Mouse (Mus musculus) myocyte (in vitro differentiated cells): Measurements from ENCODE around the gene Gga1. TPM values are rescaled to one million over a fixed set of nuclear protein-coding genes. Genes with fewer than 3 reads are reported as not detected.
A peak's percentile ranks its signal among the peaks of the same experiment; 100 is the strongest.

ENCODE experiments used
- H3K27me3 ChIP-seq: one replicate; pipeline ENCODE4 v1.6.1; 2011; ENCODE audit not compliant: control insufficient read depth, insufficient read depth, insufficient read length
- H3K36me3 ChIP-seq: one replicate; pipeline ENCODE4 v1.6.1; 2011; ENCODE audit not compliant: control insufficient read depth, insufficient read depth
- H3K4me2 ChIP-seq: one replicate; pipeline ENCODE4 v1.6.1; 2011; ENCODE audit warnings: low read depth, control low read depth
- H3K4me3 ChIP-seq: one replicate; pipeline ENCODE4 v1.5.1; 2011; ENCODE audit warnings: mild to moderate bottlenecking, control low read depth, moderate library complexity
- H3K79me2 ChIP-seq: one replicate; pipeline ENCODE4 v1.6.1; 2011; ENCODE audit not compliant: control insufficient read depth, insufficient read depth
- H3ac ChIP-seq: one replicate; pipeline ENCODE4 v1.6.1; 2011; ENCODE audit not compliant: control insufficient read depth, insufficient read length
- CEBPB ChIP-seq: IDR thresholded peaks from 2 replicates; pipeline ENCODE4 v1.6.1; 2011; ENCODE audit warnings: mild to moderate bottlenecking, moderate library complexity; ENCODE audit not compliant: poor library complexity, insufficient read depth, severe bottlenecking
- E2F4 ChIP-seq: IDR thresholded peaks from one replicate; pipeline ENCODE4 v1.6.1; 2011; ENCODE audit warnings: mild to moderate bottlenecking, control low read depth, moderate library complexity; ENCODE audit not compliant: insufficient read depth
- MAX ChIP-seq: IDR thresholded peaks from one replicate; pipeline ENCODE4 v1.6.1; 2011; ENCODE audit warnings: low read depth, mild to moderate bottlenecking, control low read depth
- MYOD1 ChIP-seq, 3 experiments: IDR thresholded peaks; one replicate each; pipeline ENCODE4 v1.6.1; 2011; ENCODE audit warnings: control low read depth in 2 of 3, low read depth in 2 of 3, mild to moderate bottlenecking in 2 of 3, moderate library complexity in 1 of 3; ENCODE audit not compliant: insufficient read length in 2 of 3, control insufficient read depth in 1 of 3
- MYOG ChIP-seq, 3 experiments: IDR thresholded peaks; one replicate each; pipeline ENCODE4 v1.6.1; 2011; ENCODE audit warnings: control low read depth in 2 of 3, low read depth in 2 of 3, mild to moderate bottlenecking in 2 of 3; ENCODE audit not compliant: insufficient read length in 2 of 3, control insufficient read depth in 1 of 3, insufficient read depth in 1 of 3
- POLR2A ChIP-seq: IDR thresholded peaks from one replicate; pipeline ENCODE4 v1.6.1; 2011; ENCODE audit warnings: low read depth, mild to moderate bottlenecking, control low read depth, moderate library complexity; ENCODE audit not compliant: insufficient read length
- POLR2AphosphoS2 ChIP-seq: IDR thresholded peaks from one replicate; pipeline ENCODE4 v1.6.1; 2011; ENCODE audit warnings: low read depth, control low read depth; ENCODE audit not compliant: insufficient read length
- REST ChIP-seq: IDR thresholded peaks from one replicate; pipeline ENCODE4 v1.6.1; 2011; ENCODE audit warnings: mild to moderate bottlenecking, control low read depth, moderate library complexity; ENCODE audit not compliant: insufficient read depth, insufficient read length
- SRF ChIP-seq: IDR thresholded peaks from one replicate; pipeline ENCODE4 v1.6.1; 2011; ENCODE audit warnings: low read depth; ENCODE audit not compliant: control insufficient read depth, insufficient read length
- TCF12 ChIP-seq: IDR thresholded peaks from one replicate; pipeline ENCODE4 v1.6.1; 2011; ENCODE audit warnings: mild to moderate bottlenecking, control low read depth; ENCODE audit not compliant: poor library complexity, insufficient read depth, severe bottlenecking
- TCF3 ChIP-seq: IDR thresholded peaks from one replicate; pipeline ENCODE4 v1.6.1; 2011; ENCODE audit warnings: low read depth, control low read depth; ENCODE audit not compliant: insufficient read length
- USF1 ChIP-seq: IDR thresholded peaks from one replicate; pipeline ENCODE4 v1.6.1; 2011; ENCODE audit warnings: low read depth, mild to moderate bottlenecking, control low read depth, moderate library complexity
- polyA plus RNA-seq: library from polyadenylated mRNA; unstranded; fragments of >200 nt; fragmentation: generic; extraction: Trizol; gene quantifications from one replicate; pipeline ENCODE4 v1.2.1, GENCODE M21; 2012; ENCODE audit warnings: missing spikeins

Gga1 gene
- polyA plus RNA-seq, 1 experiment = 89.3 TPM

DNA sequence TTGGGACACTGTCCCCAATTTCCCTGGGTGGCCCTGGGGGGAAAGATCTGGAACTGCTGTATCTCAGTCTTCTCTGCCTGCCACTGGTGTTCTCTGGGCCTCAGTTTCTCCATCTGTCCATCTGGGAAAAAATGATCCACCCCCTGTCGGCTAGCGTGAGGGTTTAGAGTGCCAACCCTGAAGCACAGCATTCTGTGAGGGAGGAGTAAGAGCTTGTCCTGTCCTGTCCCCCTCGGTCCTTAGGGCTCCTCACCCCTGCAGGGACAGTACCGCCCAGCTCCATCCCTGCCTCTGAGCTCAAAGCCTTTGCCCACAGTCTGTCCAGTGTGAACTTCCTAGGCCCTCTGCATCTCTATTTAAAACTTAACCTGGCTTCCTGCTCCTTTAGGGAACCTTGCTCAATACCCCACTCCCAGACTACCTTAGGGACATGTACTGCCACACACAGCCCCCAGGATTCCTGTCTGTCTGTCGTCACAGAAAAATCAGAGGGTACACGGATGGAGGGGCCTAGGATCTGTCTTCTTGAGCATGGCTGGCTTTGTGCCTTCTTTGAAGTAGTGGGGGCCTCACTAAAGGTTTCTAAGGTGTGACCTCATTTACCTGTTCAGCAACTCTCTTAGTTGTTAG, 35.7 kb upstream of the Gga1 start:
- H3ac ChIP-seq = no peak overlapping the region
- H3K4me3 ChIP-seq = peak overlapping the region; percentile 64
- no peaks in the 10 kb centered on the region for H3K27me3 ChIP-seq
- H3K79me2 ChIP-seq = peaks cover 35% of the 10 kb centered on the region
- H3K36me3 ChIP-seq = peaks cover 3% of the 10 kb centered on the region
- no peak overlapping the region for H3K4me2 ChIP-seq
- TF ChIP-seq CEBPB (no peak), TCF12 (no peak), MYOG (IDR thresholded peaks at IDR 0.05; ENCODE audit: control insufficient read depth in 1 of 3, insufficient read depth in 1 of 3, insufficient read length in 2 of 3, low read depth in 2 of 3) (no peak), POLR2A (no peak), TCF3 (no peak), SRF (no peak), MYOD1 (IDR thresholded peaks at IDR 0.05; ENCODE audit: control insufficient read depth in 1 of 3, insufficient read length in 2 of 3, low read depth in 2 of 3) (no peak), REST (no peak), MAX (no peak), POLR2AphosphoS2 (no peak), E2F4 (no peak), USF1 (no peak)

DNA sequence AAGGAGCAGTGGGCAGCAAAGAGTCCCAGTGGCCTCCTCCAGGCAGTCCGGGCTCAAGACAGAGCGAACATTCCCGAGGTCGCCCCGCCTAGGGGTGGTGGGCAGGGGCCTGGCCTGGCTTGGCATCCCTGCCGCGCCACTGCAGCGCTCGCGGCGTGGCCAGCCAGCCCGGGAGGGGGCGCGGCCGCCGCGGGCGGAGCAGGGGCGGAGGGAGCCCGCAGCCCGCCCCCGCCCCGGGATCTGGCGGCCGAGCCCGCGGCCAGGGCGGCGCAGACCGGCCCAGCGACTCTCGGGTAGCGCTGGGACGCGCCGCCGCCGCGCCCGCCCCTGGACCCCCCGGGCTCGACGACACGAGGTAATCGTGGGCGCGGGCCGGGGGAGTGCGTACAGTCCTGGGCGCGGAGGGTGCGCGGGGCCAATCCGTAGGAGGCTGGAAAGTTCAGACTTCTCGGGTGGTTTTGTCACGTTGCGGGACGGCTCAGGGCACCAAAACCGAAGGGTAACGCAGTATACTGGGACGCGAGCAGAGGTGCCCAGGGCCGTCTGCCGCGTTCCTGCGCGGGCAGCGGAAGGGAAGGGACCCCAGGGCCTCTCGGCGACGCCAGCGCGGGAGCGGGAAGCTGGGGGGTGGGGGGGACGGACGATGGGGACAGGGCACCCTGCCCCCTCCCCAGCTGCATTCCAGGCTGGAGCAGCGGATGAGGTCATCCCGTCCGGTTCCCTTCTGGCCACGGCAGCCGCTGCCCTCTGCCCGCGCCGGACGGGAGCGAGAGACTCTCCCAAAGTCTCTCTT, 34.4 kb upstream of the Gga1 start, which contains the start of gene Cdc42ep1:
Gene Cdc42ep1, plus strand, starts transcription at position 254 of the 793 bp plus-strand sequence.
- H3K79me2 ChIP-seq = peaks cover 47% of the 10 kb centered on the region
- H3K4me2 ChIP-seq = peak within 1 kb of the TSS; percentile 91

DNA sequence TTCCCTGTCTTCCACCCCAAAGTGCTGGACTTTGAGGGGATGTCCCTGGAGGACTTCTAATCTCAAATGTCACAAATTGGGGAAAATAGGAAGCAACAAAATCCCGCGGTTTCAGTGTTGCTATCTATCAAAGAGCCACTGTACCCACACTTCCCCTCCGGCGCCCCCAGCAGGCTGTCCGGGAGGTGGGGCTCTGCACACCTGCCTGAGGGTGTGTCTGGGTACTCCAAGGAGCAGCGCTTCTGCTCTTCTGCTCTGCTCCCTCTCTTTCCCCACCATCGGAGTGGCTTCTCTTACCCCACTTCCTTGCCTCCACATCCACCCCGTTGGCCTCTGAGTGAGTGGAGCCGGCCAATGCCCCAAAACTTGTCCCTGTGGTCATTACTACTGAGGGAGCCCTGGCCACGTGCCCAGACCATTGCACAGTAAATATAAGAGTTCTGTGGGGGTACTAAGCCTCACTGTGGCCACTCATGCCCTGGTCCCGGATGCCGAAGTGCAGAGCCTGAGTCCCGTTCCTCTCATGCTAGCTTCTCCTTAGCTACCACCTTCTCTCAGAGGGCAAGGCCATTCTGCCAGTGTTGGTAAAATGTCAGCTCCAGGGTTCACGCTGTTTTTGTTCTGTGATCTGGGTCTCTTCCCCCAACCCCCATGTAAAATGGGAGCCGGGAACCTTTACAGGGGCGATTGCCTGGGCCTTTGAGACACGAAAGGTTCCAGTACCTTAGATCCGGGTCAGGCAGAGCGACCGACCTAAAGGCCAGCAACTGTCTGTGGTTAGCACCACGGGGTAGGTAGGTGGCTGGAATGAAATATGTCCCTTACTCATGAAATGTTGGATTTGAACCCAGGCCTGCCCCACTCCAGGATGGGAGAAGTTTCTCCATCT, 33.2 kb upstream of the Gga1 start:
- peak overlapping the region; percentile 91 for H3K4me2 ChIP-seq
- H3K79me2 ChIP-seq = peaks cover 60% of the 10 kb centered on the region
- H3K4me3 ChIP-seq = peak overlapping the region; percentile 64
- peaks cover 26% of the 10 kb centered on the region for H3K36me3 ChIP-seq
- no peaks in the 10 kb centered on the region for H3K27me3 ChIP-seq
- peak overlapping the region; percentile 87 for H3ac ChIP-seq
- TF ChIP-seq USF1 = peak; percentile 17
- TF ChIP-seq MYOD1 (IDR thresholded peaks at IDR 0.05; ENCODE audit: control insufficient read depth in 1 of 3, insufficient read length in 2 of 3, low read depth in 2 of 3) = peak in 1 of 3 experiments; percentile 68
- TF ChIP-seq POLR2A = peak; percentile 18
- no peak for TF ChIP-seq SRF
- no peak for TF ChIP-seq REST
- peak; percentile 13 for TF ChIP-seq POLR2AphosphoS2
- TF ChIP-seq CEBPB = no peak
- TF ChIP-seq E2F4 = no peak
- TF ChIP-seq MYOG (IDR thresholded peaks at IDR 0.05; ENCODE audit: control insufficient read depth in 1 of 3, insufficient read depth in 1 of 3, insufficient read length in 2 of 3, low read depth in 2 of 3) = peak in 2 of 3 experiments; percentile 42 to 81
- TF ChIP-seq TCF12 = no peak
- no peak for TF ChIP-seq MAX
- TF ChIP-seq TCF3 = no peak

More for the DNA sequence above, 34.4 kb upstream of the Gga1 start, which contains the start of gene Cdc42ep1:
- TF ChIP-seq SRF (peak; percentile 33), REST (no peak), MYOD1 (IDR thresholded peaks at IDR 0.05; ENCODE audit: control insufficient read depth in 1 of 3, insufficient read length in 2 of 3, low read depth in 2 of 3) (peak in 1 of 3 experiments; percentile 64), MAX (no peak), CEBPB (no peak), USF1 (no peak), POLR2AphosphoS2 (peak; percentile 69), TCF3 (peak; percentile 27), POLR2A (peak; percentile 86), TCF12 (no peak), E2F4 (no peak), MYOG (IDR thresholded peaks at IDR 0.05; ENCODE audit: control insufficient read depth in 1 of 3, insufficient read depth in 1 of 3, insufficient read length in 2 of 3, low read depth in 2 of 3) (peak in 2 of 3 experiments; percentile 3 to 66)
- Histone ChIP-seq H3K36me3 (peaks cover 15% of the 10 kb centered on the region), H3K4me3 (peak within 1 kb of the TSS; percentile 64), H3ac (peak within 1 kb of the TSS; percentile 87), H3K27me3 (no peaks in the 10 kb centered on the region)
